Mouse (Mus musculus) cerebellum, adult (tissue): ENCODE results near the gene H2afz.
A peak's percentile ranks its signal among the peaks of the same experiment; 100 is the strongest.
"Not testable (repeated sequence)": the region's sequence is repeated elsewhere in the genome, so short reads cannot be mapped to it uniquely, and the experiment has no call there.

Experiments used
- ATAC-seq: cut with Nextera tagmentation; 2 replicates; pipeline ENCODE4 v1.9.2; 2017; ENCODE audit warnings: mild to moderate bottlenecking, moderate library complexity, mixed read lengths; ENCODE audit not compliant: insufficient number of reproducible peaks, low FRiP score, low TSS enrichment

H2afz gene

GRCm38 (mm10) chr3:137864124-137864987 lies at the start of gene H2afz:
Gene H2afz, plus strand, starts transcription at chr3:137864487.
- peak; percentile 89 for ATAC-seq

DNA sequence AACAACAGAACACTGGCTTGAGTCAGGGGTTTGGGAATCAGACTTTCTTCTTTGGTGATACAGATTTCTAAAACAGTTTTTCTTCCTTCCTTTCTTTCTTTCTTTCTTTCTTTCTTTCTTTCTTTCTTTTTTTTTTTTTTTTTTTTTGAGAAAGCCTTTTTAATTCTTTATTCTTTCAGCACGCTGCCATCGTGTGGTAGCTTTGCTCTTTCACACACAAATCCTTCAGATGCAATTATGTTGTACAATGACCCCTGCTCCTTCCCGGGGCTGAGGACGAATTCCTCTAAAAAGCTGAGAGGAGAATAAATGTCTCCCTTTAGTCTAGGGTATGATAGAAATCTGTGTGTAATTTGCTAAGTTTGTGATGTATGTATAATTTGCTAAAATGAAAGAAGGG lies 45.6 kb upstream of the H2afz start:
- ATAC-seq = no peak

DNA sequence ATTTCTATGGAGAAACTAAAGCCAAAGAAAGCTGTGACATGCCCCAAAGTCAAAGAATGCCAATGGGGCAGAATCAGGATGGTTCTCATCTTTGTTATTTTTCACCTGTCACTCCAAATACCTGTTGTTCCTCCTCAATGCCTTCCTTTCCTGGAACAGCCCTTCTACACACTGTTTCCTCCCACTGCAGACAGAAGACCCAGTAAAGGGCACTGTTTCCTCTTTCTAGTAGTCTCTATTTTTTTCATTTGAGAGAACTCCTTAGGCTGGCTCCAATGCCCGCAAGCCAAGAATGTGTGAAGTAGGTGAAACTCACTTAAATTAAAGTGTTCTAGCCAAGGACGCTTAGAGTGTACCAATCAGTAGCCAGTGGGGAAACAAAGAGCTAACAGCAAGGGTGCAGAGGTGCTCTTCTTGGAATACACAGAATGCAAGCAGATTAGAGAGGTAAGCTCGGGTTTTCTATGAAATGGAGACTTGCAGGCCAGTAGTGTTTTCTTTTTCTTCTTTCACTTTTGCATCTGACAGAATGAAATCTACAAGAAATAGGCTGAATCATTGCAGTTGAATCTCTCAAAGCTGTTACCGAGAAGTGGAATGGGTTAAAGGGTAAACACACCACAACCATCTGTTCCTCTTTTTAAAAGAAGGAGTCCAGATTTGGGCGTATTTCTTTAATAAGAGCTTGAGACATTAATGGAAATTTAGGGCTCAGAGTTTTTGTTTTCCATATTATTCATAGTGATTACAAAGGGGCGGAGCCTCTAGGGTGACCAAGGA lies 43.4 kb upstream of the H2afz start:
- ATAC-seq = no peak

DNA sequence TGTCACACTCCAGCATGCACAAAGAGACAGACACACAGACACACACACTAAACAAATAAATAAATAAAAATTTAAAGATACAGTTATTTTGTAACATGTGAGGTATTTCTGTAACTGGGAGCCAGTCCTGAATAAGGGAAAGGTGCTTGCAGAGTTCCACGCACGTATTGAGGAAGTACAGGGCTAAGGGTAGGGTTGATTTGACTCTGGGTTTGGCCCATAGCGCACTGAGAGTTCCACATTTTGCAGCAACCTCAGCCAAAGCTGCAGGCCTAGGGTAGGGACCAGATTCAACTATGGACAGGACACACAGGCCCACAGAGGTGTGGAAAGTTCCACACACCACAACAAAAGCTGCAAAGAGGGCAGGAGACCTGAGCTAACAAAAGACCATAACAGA lies 41.0 kb upstream of the H2afz start:
- ATAC-seq = no peak

GRCm38 (mm10) chr3:137827678-137828077 lies 36.6 kb upstream of the H2afz start:
- no peak for ATAC-seq

GRCm38 (mm10) chr3:137831156-137831555 lies 33.1 kb upstream of the H2afz start:
- no peak for ATAC-seq

- ATAC-seq = no peak
These were observed 31.2 kb upstream of the H2afz start for GRCm38 (mm10) chr3:137833128-137833527.

- no peak for ATAC-seq
These were observed 30.6 kb upstream of the H2afz start for GRCm38 (mm10) chr3:137833698-137834097.

GRCm38 (mm10) chr3:137836543-137836942 lies 27.7 kb upstream of the H2afz start:
- ATAC-seq = no peak

GRCm38 (mm10) chr3:137838160-137838559 lies 26.1 kb upstream of the H2afz start:
- no peak for ATAC-seq

DNA sequence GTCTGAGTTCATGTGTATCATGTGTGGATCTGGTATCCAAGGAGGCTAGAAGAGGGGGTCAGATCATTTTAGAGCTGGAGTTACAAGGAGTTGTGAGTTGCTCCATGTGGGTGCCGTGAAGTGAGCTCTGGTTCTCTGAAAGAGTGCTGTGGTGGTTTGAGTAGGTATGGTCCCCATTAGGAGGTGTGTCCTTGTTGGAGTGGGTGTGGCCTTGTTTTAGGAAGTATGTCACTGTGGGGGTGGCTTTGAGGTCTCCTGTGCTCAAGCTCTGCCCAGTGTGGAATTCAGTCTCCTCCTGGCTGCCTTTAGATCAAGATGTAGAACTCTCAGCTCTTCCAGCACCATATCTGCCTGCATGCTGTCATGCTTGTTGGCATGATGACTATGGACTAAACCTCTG lies 21.3 kb upstream of the H2afz start:
- no peak for ATAC-seq

DNA sequence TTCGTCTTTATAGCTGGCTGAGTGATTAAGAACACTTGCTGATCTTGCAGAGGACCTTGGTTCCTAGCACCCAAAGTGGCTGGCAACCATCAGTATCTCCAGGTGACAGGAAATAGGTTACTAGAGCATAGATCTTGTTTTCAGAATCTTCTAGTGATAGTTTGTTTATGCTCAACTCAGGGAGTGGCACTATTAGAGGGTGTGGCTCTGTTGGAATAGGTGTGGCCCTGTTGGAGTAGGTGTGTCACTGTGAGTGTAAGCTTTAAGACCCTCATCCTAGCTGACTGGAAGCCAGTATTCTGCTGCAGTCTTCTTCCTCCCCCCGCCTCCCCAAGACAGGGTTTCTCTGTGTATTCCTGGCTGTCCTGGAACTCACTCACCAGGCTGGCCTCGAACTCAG lies 20.0 kb upstream of the H2afz start:
- ATAC-seq = no peak

GRCm38 (mm10) chr3:137846552-137846951 lies 17.7 kb upstream of the H2afz start:
- ATAC-seq = no peak

- no peak for ATAC-seq
These were observed 15.9 kb upstream of the H2afz start for GRCm38 (mm10) chr3:137848354-137848753.

- ATAC-seq = no peak
These were observed 14.6 kb upstream of the H2afz start for GRCm38 (mm10) chr3:137849697-137850096.

GRCm38 (mm10) chr3:137851196-137851595 lies 13.1 kb upstream of the H2afz start:
- ATAC-seq = no peak

DNA sequence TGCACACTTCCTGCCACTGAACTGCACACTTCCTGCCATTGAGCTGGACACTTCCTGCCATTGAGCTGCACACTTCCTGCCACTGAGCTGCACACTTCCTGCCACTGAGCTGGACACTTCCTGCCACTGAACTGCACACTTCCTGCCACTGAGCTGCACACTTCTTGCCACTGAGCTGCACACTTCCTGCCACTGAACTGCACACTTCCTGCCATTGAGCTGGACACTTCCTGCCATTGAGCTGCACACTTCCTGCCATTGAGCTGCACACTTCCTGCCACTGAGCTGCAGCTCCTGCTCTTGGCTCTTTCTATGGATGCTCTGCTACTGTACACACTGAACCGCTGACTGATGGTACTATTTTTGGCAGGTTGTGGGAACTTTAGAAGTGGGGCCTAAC lies 11.3 kb upstream of the H2afz start:
- not testable (repeated sequence) for ATAC-seq

DNA sequence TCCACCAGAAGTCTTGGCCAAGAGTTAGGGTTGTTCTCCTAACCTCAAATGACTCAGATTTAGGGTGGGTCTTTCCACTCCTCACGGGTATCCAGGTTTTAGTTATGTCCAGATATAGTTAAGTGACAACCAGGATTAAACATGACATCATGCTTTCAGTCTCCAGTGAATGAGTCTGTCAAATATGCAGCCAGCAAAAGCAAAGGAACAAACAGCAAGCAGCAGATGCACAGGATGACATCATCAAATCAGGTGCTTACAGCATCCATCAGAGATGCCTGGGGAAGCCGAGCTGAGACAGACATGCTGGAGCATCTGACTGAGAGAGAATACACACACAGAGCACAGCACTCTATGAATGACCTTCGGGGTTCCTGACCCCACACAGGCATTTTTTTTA lies 9.0 kb upstream of the H2afz start:
- peak; percentile 52 for ATAC-seq

DNA sequence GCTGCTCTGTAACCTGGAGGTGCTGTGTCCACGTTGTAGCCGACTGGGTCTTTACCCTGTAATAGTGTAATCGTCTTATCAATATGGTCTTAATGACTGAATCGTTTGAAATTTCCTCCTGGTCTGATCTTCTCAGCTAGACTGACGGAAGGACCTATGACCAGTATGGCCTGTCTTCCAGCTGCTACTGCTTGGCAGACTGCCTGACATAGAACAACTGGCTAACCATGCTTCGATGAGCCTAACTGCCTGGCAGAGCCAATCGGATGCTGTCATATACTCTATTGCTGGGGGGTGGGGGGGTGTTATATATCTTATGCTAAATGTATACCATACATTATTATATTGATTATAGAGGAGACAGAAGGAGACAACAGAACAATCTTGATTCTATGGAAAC lies 8.2 kb upstream of the H2afz start:
- ATAC-seq = no peak

- no peak for ATAC-seq
These were observed 3.7 kb upstream of the H2afz start for GRCm38 (mm10) chr3:137860394-137861170.

DNA sequence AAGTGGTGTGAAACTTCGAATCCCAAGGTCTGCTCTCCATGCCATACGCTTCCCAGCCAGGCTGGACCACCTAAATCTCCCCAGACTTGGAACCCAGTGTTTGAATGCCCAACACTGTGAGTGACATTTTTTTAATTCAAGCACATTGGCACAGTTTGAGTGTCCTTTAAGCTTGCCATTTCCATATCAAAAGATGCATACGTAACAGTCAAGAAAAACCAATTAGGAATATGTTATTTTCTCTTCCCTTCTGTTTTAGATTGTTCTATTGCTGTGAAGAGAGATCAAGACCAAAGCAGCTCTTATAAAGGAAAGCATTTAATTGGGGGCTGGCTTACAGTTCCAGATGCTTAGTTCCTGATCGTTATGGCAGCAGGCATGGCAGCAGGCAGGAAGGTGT lies 2.9 kb upstream of the H2afz start:
- no peak for ATAC-seq
